Mouse (Mus musculus) liver, postnatal 0 days (tissue): ENCODE measurements around the gene Fam198a. TPM values are rescaled to one million over a fixed set of nuclear protein-coding genes. Genes with fewer than 3 reads are reported as not detected.

ENCODE experiments used
- ATAC-seq: fragments of 200-750 bp; cut with Nextera tagmentation; 2 replicates; pipeline ENCODE4 v1.8.0; 2017; ENCODE audit warnings: mild to moderate bottlenecking, moderate library complexity
- DNase-seq: peaks from one replicate; pipeline ENCODE4 v3.0.0-alpha.2; 2016
- H3K27ac ChIP-seq: fragments of 300-500 bp; sonication (generic); 2 replicates; pipeline ENCODE4 v1.5.1; 2014; ENCODE audit warnings: antibody characterized with exemption, moderate library complexity, mild to moderate bottlenecking, low read depth
- H3K27me3 ChIP-seq: fragments of 300-500 bp; sonication (generic); 2 replicates; pipeline ENCODE4 v1.6.1; 2014; ENCODE audit warnings: low read length, control low read depth, mixed read lengths; ENCODE audit not compliant: insufficient read depth
- H3K36me3 ChIP-seq: fragments of 300-500 bp; sonication (generic); replicated peaks from 2 replicates; pipeline ENCODE4 v1.6.1; 2014; ENCODE audit warnings: mild to moderate bottlenecking, control low read depth, low read length, moderate library complexity, mixed read lengths; ENCODE audit not compliant: insufficient read depth
- H3K4me1 ChIP-seq: fragments of 300-500 bp; sonication (generic); 2 replicates; pipeline ENCODE4 v1.6.1; 2014; ENCODE audit warnings: antibody characterized with exemption, mild to moderate bottlenecking, control low read depth; ENCODE audit not compliant: insufficient read depth
- H3K4me2 ChIP-seq: fragments of 300-500 bp; sonication (generic); 2 replicates; pipeline ENCODE4 v1.6.1; 2014; ENCODE audit warnings: low read depth, mild to moderate bottlenecking, low read length, moderate library complexity, mixed read lengths
- H3K4me3 ChIP-seq: fragments of 300-500 bp; sonication (generic); 2 replicates; pipeline ENCODE4 v1.5.1; 2014; ENCODE audit warnings: low read depth, low read length
- H3K9ac ChIP-seq: fragments of 300-500 bp; sonication (generic); replicated peaks from 2 replicates; pipeline ENCODE4 v1.6.1; 2014; ENCODE audit warnings: mild to moderate bottlenecking, moderate library complexity
- H3K9me3 ChIP-seq: fragments of 300-500 bp; sonication (generic); 2 replicates; pipeline ENCODE4 v1.6.1; 2016; ENCODE audit warnings: mild to moderate bottlenecking, control low read depth, low read length, mixed read lengths
- CTCF ChIP-seq: sonication (generic); IDR thresholded peaks from 2 replicates; pipeline ENCODE4 v1.5.1; 2016; ENCODE audit warnings: antibody characterized with exemption, low read depth
- EP300 ChIP-seq: IDR thresholded peaks from 2 replicates; pipeline ENCODE4 v1.6.1; 2016; ENCODE audit warnings: antibody characterized with exemption, low read depth, mild to moderate bottlenecking
- WGBS: fragments of 180-500 bp; shearing (Covaris S2); extraction: QIAGEN DNeasy Blood & Tissue Kit; methylation state at CpG from one replicate; pipeline ENCODE4 v1.1.7; 2014; ENCODE audit not compliant: insufficient replicate concordance; 5-methylcytosine and 5-hydroxymethylcytosine counted together
- polyA plus RNA-seq: library from polyadenylated mRNA; unstranded; fragments of >200 nt; fragmentation: Nextera tagmentation; extraction: Ambion mirVana; gene quantifications from 2 replicates; pipeline ENCODE4 v1.2.1, GENCODE M21; 2015

The Fam198a gene
- polyA plus RNA-seq, 1 experiment from 2014 or later: 0.32 TPM

DNA sequence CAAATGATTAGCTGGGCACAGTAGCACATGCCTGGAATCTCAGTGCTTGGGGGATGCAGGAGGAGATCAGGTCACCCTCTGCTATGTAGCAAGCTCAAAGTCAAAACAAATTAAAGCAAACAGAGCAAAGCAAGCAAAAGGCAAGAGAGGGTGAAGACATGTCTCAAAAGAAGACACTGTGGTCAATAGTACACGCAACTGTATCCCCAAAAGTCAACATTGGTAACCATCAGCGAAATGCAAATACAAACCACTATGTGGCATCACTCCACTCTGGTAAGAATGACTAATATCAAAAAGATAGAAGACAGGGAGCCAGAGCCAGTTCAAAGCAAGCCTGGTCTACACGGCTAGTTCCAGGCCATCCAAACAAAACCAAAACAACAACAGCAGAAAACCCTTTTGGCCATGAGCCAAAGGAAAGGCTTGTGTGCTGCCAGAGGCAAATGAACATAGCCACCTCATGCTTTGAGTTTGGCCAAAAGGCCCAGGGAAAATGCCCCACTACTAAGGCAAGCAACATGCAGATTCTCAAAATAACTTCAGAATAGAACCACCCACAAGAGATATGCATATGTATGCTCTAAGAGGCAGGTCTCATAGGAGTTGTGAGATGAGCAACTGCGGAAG lies 45.1 kb upstream of the Fam198a start:
- H3K4me3 ChIP-seq: no peak overlapping the region
- no peaks in the 10 kb centered on the region for H3K36me3 ChIP-seq
- DNase-seq (no peak), ATAC-seq (peak; percentile 79)
- 0 out of 2 replicates have a peak, but pooled peaks have one; percentile 24 for TF ChIP-seq CTCF
- peak; percentile 62 for TF ChIP-seq EP300
- peak overlapping the region; percentile 84 for H3K27ac ChIP-seq
- H3K27me3 ChIP-seq: no peaks in the 10 kb centered on the region
- 55% methylated on average over 4 of the region's 4 CpGs for WGBS
- H3K4me1 ChIP-seq: peaks cover 21% of the 10 kb centered on the region
- no peak overlapping the region for H3K4me2 ChIP-seq
- H3K9ac ChIP-seq: no peak overlapping the region
- H3K9me3 ChIP-seq: no peaks in the 10 kb centered on the region

DNA sequence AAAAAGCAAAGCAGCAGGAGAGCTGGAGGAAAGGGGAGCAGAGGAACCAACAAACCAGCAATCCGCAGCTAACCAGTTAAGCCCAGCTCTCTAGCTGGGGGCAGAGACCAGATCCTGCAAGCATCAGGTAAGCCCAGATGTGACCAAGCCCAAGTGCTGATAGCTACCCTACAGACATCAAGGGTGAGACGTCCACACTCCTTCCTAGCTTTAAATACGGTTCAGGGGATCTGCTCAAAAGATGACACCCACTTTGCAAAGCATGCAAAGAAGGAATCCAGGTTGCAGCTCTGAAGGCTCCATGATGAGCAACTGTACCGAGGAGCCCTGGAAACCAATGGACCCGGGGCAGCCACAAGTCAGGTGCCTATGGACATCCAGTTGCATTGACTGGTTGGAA lies 44.3 kb upstream of the Fam198a start:
- Histone ChIP-seq H3K9ac (no peak overlapping the region), H3K4me1 (peaks cover 22% of the 10 kb centered on the region), H3K4me3 (no peak overlapping the region), H3K4me2 (no peak overlapping the region), H3K9me3 (no peaks in the 10 kb centered on the region), H3K27ac (peak overlapping the region; percentile 75), H3K27me3 (no peaks in the 10 kb centered on the region), H3K36me3 (no peaks in the 10 kb centered on the region)
- no peak for ATAC-seq
- TF ChIP-seq EP300 (no peak), CTCF (no peak)
- WGBS: 77% methylated on average over 5 of the region's 5 CpGs
- DNase-seq: no peak

DNA sequence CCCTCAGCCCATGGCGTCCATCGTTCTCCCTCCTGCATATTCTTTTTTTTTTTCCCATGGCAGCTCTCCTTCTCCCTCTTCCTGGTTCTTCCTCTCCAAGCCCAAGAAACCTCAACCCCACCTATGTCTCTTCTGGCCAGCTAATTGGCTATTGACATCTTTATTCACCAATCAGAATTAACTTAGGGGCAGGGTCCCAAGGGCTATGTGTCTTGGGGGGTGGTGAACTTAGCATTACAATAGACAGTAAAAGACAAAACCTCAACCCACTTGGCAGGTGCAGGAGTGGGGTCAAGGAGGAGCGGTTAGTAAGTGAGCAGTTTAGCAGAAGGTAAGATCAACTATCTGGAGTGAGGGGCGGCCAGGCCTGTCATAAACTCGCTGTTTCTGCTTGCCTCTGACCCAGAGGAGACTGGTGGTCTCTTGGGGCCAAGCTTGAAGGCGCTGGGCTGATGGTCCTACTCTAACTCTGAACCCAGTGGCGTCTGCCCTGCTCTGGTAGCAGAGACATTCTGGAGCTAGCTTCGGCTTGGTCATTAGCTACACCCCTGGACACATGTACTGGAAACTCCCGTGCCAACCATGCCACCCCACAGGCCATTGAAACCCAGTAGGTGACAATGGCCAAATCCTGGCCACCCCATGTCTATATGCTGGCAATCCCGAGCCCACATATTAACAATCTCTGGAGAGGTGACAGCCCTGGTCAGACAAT lies 43.3 kb upstream of the Fam198a start:
- Histone ChIP-seq H3K4me1 (peaks cover 26% of the 10 kb centered on the region), H3K4me2 (no peak overlapping the region), H3K9me3 (no peaks in the 10 kb centered on the region), H3K27ac (no peak overlapping the region), H3K27me3 (no peaks in the 10 kb centered on the region), H3K36me3 (no peaks in the 10 kb centered on the region), H3K4me3 (no peak overlapping the region), H3K9ac (no peak overlapping the region)
- DNase-seq: no peak
- TF ChIP-seq CTCF (no peak), EP300 (no peak)
- no peak for ATAC-seq
- 76% methylated on average over 10 of the region's 10 CpGs for WGBS

DNA sequence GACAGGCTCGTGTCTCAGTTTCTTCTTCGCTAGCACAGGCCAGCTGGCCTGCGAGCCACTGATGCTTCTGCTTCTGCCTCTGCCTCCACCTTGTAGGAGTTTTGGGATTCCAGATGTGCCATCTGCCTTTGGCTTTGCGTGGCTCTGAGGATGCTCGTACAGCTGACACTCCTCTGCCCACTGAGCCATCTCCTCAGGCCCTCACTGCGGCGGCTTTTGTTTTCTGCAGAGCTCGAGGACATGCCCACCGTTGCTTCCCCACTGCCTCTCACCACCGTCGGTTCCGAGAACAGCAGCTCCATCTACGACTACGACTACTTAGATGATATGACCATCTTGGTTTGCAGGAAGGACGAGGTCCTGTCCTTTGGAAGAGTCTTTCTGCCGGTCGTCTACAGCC lies 42.5 kb upstream of the Fam198a start:
- H3K4me1 ChIP-seq: peaks cover 18% of the 10 kb centered on the region
- 82% methylated on average over 17 of the region's 17 CpGs for WGBS
- no peak overlapping the region for H3K27ac ChIP-seq
- no peak overlapping the region for H3K4me2 ChIP-seq
- no peak for TF ChIP-seq CTCF
- no peak for TF ChIP-seq EP300
- no peaks in the 10 kb centered on the region for H3K9me3 ChIP-seq
- ATAC-seq (no peak), DNase-seq (no peak)
- no peak overlapping the region for H3K4me3 ChIP-seq
- H3K9ac ChIP-seq: no peak overlapping the region
- H3K36me3 ChIP-seq: no peaks in the 10 kb centered on the region
- no peaks in the 10 kb centered on the region for H3K27me3 ChIP-seq

DNA sequence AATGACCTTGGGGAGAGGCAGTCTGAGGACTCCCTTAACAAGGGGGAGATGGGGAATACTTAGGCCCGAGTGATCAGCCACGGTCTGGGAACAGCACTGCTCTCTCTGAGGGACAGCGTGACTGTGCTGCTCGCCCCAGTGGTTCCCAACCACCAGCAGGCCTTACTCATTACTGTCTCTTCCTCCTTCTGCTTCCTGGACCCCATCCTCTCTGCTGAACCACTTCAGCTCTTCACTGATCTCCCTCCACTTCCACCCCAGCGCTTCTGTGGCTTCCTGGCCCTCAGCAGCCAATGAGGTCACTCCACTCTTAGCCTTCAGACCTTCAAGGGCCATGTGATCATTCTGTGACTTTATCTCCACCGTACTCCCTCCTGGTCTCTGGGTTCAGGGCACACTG lies 41.2 kb upstream of the Fam198a start:
- 25% methylated on average over 6 of the region's 6 CpGs for WGBS

DNA sequence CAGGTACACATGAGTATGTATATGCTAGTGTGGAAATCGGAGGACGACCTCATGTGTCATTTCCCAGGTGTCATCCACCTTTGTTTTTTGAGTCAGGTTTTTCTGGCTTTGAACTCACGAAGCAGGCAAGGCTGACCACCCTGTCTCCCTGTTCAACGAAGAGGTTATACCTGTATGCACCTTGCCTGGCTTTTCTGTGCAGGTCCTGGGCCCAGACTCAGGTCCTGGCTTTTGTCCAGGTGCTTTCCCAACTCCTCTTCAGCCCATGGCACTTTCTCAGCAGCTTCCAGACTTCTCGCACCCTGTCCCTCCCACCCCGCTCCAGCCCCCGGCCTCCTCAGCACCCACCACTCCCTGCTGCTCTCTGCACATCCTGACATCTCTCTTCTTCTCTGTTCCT lies 39.6 kb upstream of the Fam198a start:
- no peak for TF ChIP-seq EP300
- no peak for TF ChIP-seq CTCF
- peak overlapping the region; percentile 39; the same call in 1 of the 2 replicates for H3K27ac ChIP-seq
- no peak overlapping the region for H3K9ac ChIP-seq
- WGBS: 73% methylated on average over 7 of the region's 7 CpGs
- no peaks in the 10 kb centered on the region for H3K9me3 ChIP-seq
- no peak overlapping the region for H3K4me3 ChIP-seq
- H3K4me1 ChIP-seq: peaks cover 7% of the 10 kb centered on the region; the same call in 1 of the 2 replicates
- no peak overlapping the region for H3K4me2 ChIP-seq
- no peak; the same call in 1 of the 2 replicates for ATAC-seq
- DNase-seq: no peak
- H3K27me3 ChIP-seq: no peaks in the 10 kb centered on the region
- H3K36me3 ChIP-seq: no peaks in the 10 kb centered on the region

More for the DNA sequence above, 41.2 kb upstream of the Fam198a start:
- Histone ChIP-seq H3K27me3 (no peaks in the 10 kb centered on the region), H3K27ac (no peak overlapping the region), H3K4me3 (no peak overlapping the region), H3K36me3 (no peaks in the 10 kb centered on the region), H3K4me1 (peaks cover 12% of the 10 kb centered on the region; the same call in 1 of the 2 replicates), H3K4me2 (no peak overlapping the region), H3K9ac (no peak overlapping the region), H3K9me3 (no peaks in the 10 kb centered on the region)
- no peak for TF ChIP-seq EP300
- no peak for TF ChIP-seq CTCF
- DNase-seq: no peak
- no peak for ATAC-seq
